ENCODE assay signal across 11 mouse cellular contexts in the genomic region with DNA sequence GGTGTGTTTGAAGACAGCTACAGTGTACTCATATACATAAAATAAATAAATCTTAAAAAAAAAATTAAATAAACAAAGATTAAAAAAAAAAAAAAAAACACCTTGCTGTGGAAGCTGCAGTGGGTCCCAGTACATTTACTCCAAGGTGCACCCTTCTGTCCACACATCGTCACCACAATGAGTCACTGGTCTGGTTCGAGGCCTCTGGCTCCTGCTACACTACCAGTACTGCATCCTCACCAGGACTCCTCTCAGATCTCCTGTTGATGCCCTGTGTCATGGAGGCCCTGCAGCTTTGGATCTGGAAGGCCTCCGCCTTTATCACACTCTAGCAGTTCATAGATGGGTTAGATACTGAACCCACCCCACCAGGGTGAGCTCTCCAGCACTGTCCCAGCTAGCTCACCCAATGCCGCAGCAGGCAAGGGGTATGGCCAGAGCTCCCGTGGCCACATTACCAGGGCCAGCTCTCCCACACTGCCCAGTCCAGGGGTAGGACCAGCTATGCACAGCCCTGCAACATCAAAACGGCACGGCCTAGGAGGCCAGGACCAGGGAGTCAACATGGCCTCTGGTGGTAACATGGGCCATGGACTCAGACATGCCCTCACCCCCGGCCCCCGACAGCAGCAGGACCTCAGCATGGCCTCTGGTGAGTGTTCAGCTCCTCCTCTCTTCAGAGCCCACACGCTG. TPM values are rescaled to one million over a fixed set of nuclear protein-coding genes. Genes with fewer than 3 reads are reported as not detected.
DNase-seq lines count a peak whose midpoint lies in the region; ATAC-seq and TF ChIP-seq lines count a peak whose summit lies in the region.
"Had no signal": no experiment of that assay in that cellular context is flagged by ENCODE, and none has a peak within 500 bp of the region (broad histone marks: within the 10 kb centered on the region; RNA-seq: fewer than 3 reads in every experiment).

No protein-coding gene starts in this region.

- peak; percentile 48; the same call in 1 of the 2 replicates for ATAC-seq in hindbrain, embryonic 12.5 days (ENCODE audit: low FRiP score)
- peak; percentile 77 for ATAC-seq in G1E (ENCODE audit: extremely low read depth, insufficient number of reproducible peaks, low FRiP score, poor library complexity, severe bottlenecking)
- ATAC-seq in liver, embryonic 12.5 days, result peak; percentile 94
- ATAC-seq in monocyte, adult 5-6 weeks (replicated peaks; ENCODE audit: insufficient number of reproducible peaks, low FRiP score, low TSS enrichment, poor library complexity, severe bottlenecking), result no peak

- 90% methylated on average over 10 of the region's 10 CpGs for WGBS in hindbrain, embryonic 12.5 days
- WGBS in hindbrain, embryonic 10.5 days, result 91% methylated on average over 10 of the region's 10 CpGs
- WGBS in liver, embryonic 12.5 days (ENCODE audit: insufficient replicate concordance), result 54% methylated on average over 10 of the region's 10 CpGs

- no peaks in the 10 kb centered on the region for H3K27me3 ChIP-seq in hindbrain, embryonic 12.5 days
- H3K27me3 ChIP-seq in hindbrain, embryonic 10.5 days (ENCODE audit: insufficient read depth, poor library complexity, severe bottlenecking), result no peaks in the 10 kb centered on the region
- H3K27me3 ChIP-seq in G1E (ENCODE audit: insufficient read depth, low read length), result no peaks in the 10 kb centered on the region
- H3K27me3 ChIP-seq in liver, embryonic 12.5 days (replicated peaks), result no peaks in the 10 kb centered on the region
- H3K27me3 ChIP-seq: neural tube, embryonic 13.5 days had no signal

- H3K9ac ChIP-seq in hindbrain, embryonic 12.5 days, result no peak overlapping the region
- peak overlapping the region; percentile 51; the same call in 1 of the 2 replicates for H3K9ac ChIP-seq in liver, embryonic 12.5 days
- H3K9ac ChIP-seq: neural tube, embryonic 13.5 days had no signal

- no peak overlapping the region for H3K4me3 ChIP-seq in hindbrain, embryonic 12.5 days
- no peak overlapping the region for H3K4me3 ChIP-seq in hindbrain, embryonic 10.5 days
- peak overlapping the region; percentile 68; the same call in 1 of the 2 replicates for H3K4me3 ChIP-seq in G1E (ENCODE audit: low read depth, low read length)
- H3K4me3 ChIP-seq in liver, embryonic 12.5 days, result peak overlapping the region; percentile 3; the same call in 1 of the 2 replicates
- H3K4me3 ChIP-seq: neural tube, embryonic 13.5 days had no signal

- DNase-seq in hindbrain, embryonic 10.5 days (ENCODE audit: low spot score), result no peak
- DNase-seq in G1E (ENCODE audit: low spot score), result no peak
- DNase-seq in c-Kit-positive CD71-positive TER-119-positive erythroid progenitor cells, embryonic 14.5 days (ENCODE audit: low spot score), result peak; percentile 16
- DNase-seq in urinary bladder, postnatal 36 days (ENCODE audit: low spot score in 2 of 2), result no peak
- DNase-seq: adrenal gland, postnatal 25 days; cerebellum, postnatal 25 days; kidney, postnatal 14 days had no signal

- no peak overlapping the region for H3K4me2 ChIP-seq in hindbrain, embryonic 12.5 days (replicated peaks)
- H3K4me2 ChIP-seq in liver, embryonic 12.5 days, result peak overlapping the region; percentile 63
- H3K4me2 ChIP-seq: neural tube, embryonic 13.5 days had no signal

- H3K9me3 ChIP-seq in hindbrain, embryonic 12.5 days (replicated peaks), result no peaks in the 10 kb centered on the region
- no peaks in the 10 kb centered on the region for H3K9me3 ChIP-seq in hindbrain, embryonic 10.5 days
- H3K9me3 ChIP-seq in G1E (replicated peaks), result no peaks in the 10 kb centered on the region
- no peaks in the 10 kb centered on the region for H3K9me3 ChIP-seq in liver, embryonic 12.5 days (replicated peaks)
- H3K9me3 ChIP-seq: neural tube, embryonic 13.5 days had no signal

- no peaks in the 10 kb centered on the region for H3K36me3 ChIP-seq in hindbrain, embryonic 12.5 days
- no peaks in the 10 kb centered on the region for H3K36me3 ChIP-seq in hindbrain, embryonic 10.5 days
- peaks cover 14% of the 10 kb centered on the region for H3K36me3 ChIP-seq in G1E (replicated peaks)
- H3K36me3 ChIP-seq in liver, embryonic 12.5 days, result no peaks in the 10 kb centered on the region
- H3K36me3 ChIP-seq: neural tube, embryonic 13.5 days had no signal

- no peak for TF ChIP-seq CTCF in G1E (IDR thresholded peaks at IDR 0.05; ENCODE audit: low read depth, low read length)

- no peak overlapping the region for H3K27ac ChIP-seq in hindbrain, embryonic 12.5 days
- H3K27ac ChIP-seq in hindbrain, embryonic 10.5 days, result no peak overlapping the region
- peak overlapping the region; percentile 81 for H3K27ac ChIP-seq in liver, embryonic 12.5 days
- H3K27ac ChIP-seq: neural tube, embryonic 13.5 days had no signal

- no peaks in the 10 kb centered on the region for H3K4me1 ChIP-seq in hindbrain, embryonic 12.5 days
- H3K4me1 ChIP-seq in hindbrain, embryonic 10.5 days (replicated peaks), result peaks cover 13% of the 10 kb centered on the region
- H3K4me1 ChIP-seq in G1E (ENCODE audit: insufficient read depth, low read depth, low read length), result peaks cover 73% of the 10 kb centered on the region
- H3K4me1 ChIP-seq in liver, embryonic 12.5 days, result peaks cover 78% of the 10 kb centered on the region
- H3K4me1 ChIP-seq: neural tube, embryonic 13.5 days had no signal

RNA-seq across cellular contexts. Expression of a gene that starts 26.4 kb away (rescaled TPM):
- polyA plus RNA-seq in hindbrain, embryonic 12.5 days (2016; fragmentation: Nextera tagmentation; extraction: Ambion mirVana), result 14.5 and 16.5 TPM in 2 replicates
- polyA plus RNA-seq in hindbrain, embryonic 10.5 days (2016; fragmentation: Nextera tagmentation; extraction: Ambion mirVana), result 16.0 and 18.8 TPM in 2 replicates
- total RNA-seq in G1E (2014; fragmentation: Nextera tagmentation) (22.7 and 24.4 TPM in 2 replicates), G1E (2017) (21.0 and 26.1 TPM in 2 replicates)
- polyA plus RNA-seq in G1E (2012), result 20.3 and 22.9 TPM in 2 replicates
- polyA plus RNA-seq in liver, embryonic 12.5 days (2016; fragmentation: Nextera tagmentation; extraction: Ambion mirVana), result 13.5 and 13.8 TPM in 2 replicates
- 6.9 to 51.9 TPM (median 11.5 TPM) in 3 replicates for total RNA-seq in monocyte, adult 5-6 weeks (2017)

RNA-seq across cellular contexts. Expression of a gene that starts 57.8 kb away (rescaled TPM):
- polyA plus RNA-seq in hindbrain, embryonic 12.5 days (2016; fragmentation: Nextera tagmentation; extraction: Ambion mirVana), result 23.6 and 26.4 TPM in 2 replicates
- polyA plus RNA-seq in hindbrain, embryonic 10.5 days (2016; fragmentation: Nextera tagmentation; extraction: Ambion mirVana), result 19.5 and 21.9 TPM in 2 replicates
- total RNA-seq in G1E (2014; fragmentation: Nextera tagmentation), result 30.6 and 34.9 TPM in 2 replicates
- total RNA-seq in G1E (2017), result 35.5 and 36.8 TPM in 2 replicates
- polyA plus RNA-seq in G1E (2012), result 5.5 and 6.2 TPM in 2 replicates
- 12.7 and 13.1 TPM in 2 replicates for polyA plus RNA-seq in liver, embryonic 12.5 days (2016; fragmentation: Nextera tagmentation; extraction: Ambion mirVana)
- 33.1 to 41.1 TPM (median 33.2 TPM) in 3 replicates for total RNA-seq in monocyte, adult 5-6 weeks (2017)

Comparison
In these comparisons a context has a peak if more than half of its experiments do, and no peak if none do; other contexts are left out.
1. H3K4me3 ChIP-seq: peak in G1E (single experiment) and liver, embryonic 12.5 days (single experiment); none in hindbrain, embryonic 12.5 days (single experiment) and hindbrain, embryonic 10.5 days (single experiment).